Mouse (Mus musculus): ENCODE measurements around the gene Necab2. TPM values are rescaled to one million over a fixed set of nuclear protein-coding genes. Genes with fewer than 3 reads are reported as not detected.

The Necab2 gene
- polyA plus RNA-seq, 1 experiment from 2014 or later, result 16.3 TPM

DNA sequence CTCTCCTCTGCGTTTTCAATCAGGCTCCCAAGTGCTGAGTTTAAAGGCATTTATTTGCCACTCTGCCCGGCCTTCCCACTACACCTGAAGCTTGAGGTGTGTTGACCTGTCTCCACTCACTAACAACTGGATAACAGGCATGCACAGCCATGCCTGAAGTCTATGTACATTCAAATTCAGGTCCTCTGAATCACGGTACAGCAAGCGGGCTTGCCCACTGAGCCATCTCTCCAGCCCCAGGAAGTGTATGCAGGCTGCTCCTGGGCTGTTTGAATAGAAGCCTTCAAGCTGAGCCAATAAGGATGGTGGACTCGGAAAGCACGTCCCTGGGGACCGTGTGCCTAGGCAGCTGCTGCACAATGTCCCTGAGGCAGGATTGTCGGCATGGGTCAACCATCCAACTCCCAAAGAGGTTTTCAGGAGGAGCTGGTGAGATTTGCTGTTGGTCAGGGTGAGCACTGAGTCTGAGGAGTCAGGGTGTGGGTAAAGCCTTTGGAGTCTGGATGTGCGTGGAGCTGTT, 24.9 kb upstream of the Necab2 start:
- Histone ChIP-seq H3K36me3 (no peaks in the 10 kb centered on the region), H3K4me1 (peaks cover 26% of the 10 kb centered on the region), H3K9me3 (replicated peaks) (no peaks in the 10 kb centered on the region), H3K27me3 (ENCODE audit: low read depth, poor library complexity, severe bottlenecking) (peaks cover 7% of the 10 kb centered on the region; the same call in 1 of the 2 replicates), H3K27ac (replicated peaks) (0 out of 2 replicates have a peak overlapping the region, but pooled peaks have one; percentile 47), H3K4me3 (no peak overlapping the region)
- WGBS, result 57% methylated on average over 9 of the region's 9 CpGs
- no peak for DNase-seq (ENCODE audit: low spot score)

DNA sequence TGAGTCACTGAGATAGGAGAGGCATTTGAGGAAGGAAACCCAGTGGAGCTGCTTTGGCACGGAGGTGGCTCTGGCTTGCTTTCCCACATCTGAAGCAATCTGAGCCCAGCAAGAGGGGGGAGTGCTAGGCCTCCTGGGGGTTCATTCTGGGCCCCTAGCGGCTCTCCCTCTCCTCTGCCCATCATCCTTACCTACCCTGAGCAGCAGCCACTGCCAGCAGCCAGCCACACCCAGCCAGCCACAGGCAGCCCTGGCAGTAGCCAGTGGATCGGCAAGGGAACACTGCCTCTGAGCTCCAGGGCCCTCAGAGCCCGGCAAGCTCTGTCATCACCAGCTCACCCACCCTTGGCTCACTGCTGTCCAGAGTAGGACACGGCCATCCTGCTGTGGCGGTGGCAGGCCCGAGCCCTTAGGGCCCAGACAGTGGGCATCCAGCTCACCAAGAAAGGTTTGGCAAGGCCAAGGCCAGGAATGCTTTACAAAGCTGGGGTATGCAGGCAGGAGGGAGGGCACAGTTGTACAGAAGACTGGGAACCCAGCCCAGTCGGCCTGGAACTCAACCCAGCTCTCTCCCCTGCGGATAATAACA, 24.3 kb upstream of the Necab2 start:
- Histone ChIP-seq H3K27ac (replicated peaks) (peak overlapping the region; percentile 47; the same call in 1 of the 2 replicates), H3K4me3 (no peak overlapping the region), H3K36me3 (no peaks in the 10 kb centered on the region), H3K9me3 (replicated peaks) (no peaks in the 10 kb centered on the region), H3K27me3 (ENCODE audit: low read depth, poor library complexity, severe bottlenecking) (peaks cover 7% of the 10 kb centered on the region; the same call in 1 of the 2 replicates), H3K4me1 (peaks cover 25% of the 10 kb centered on the region)
- DNase-seq (ENCODE audit: low spot score), result no peak
- WGBS, result 70% methylated on average over 9 of the region's 9 CpGs

DNA sequence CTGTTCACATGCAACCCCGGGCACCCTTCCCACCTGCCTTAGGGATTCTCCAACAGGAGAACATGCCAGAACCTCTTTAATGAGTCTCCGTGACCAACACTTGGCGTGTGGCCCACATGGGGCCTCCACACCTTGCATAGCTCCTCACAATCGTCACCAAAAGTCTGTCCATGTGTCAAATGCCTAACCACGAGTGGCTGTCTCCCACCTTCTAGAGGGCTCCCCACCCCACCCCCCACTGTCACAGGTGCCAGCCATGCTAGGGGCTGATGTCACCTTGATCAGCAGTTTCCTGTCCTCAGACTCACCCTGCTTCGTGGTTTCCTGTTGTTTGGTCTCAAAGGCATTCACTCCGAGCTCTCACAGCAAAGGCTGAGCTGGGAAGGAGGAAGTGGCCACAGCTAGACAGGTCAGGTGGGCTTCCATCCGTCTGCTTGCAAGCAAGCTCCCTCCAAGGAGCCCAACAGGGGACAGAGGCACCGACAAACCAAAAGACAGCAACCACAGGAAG, 22.8 kb upstream of the Necab2 start:
- H3K27me3 ChIP-seq (ENCODE audit: low read depth, poor library complexity, severe bottlenecking), result no peaks in the 10 kb centered on the region
- WGBS, result 71% methylated on average over 9 of the region's 9 CpGs
- no peak for DNase-seq (ENCODE audit: low spot score)
- H3K4me1 ChIP-seq, result peaks cover 32% of the 10 kb centered on the region
- no peaks in the 10 kb centered on the region for H3K36me3 ChIP-seq
- H3K9me3 ChIP-seq (replicated peaks), result no peaks in the 10 kb centered on the region
- no peak overlapping the region for H3K27ac ChIP-seq (replicated peaks)
- no peak overlapping the region for H3K4me3 ChIP-seq

DNA sequence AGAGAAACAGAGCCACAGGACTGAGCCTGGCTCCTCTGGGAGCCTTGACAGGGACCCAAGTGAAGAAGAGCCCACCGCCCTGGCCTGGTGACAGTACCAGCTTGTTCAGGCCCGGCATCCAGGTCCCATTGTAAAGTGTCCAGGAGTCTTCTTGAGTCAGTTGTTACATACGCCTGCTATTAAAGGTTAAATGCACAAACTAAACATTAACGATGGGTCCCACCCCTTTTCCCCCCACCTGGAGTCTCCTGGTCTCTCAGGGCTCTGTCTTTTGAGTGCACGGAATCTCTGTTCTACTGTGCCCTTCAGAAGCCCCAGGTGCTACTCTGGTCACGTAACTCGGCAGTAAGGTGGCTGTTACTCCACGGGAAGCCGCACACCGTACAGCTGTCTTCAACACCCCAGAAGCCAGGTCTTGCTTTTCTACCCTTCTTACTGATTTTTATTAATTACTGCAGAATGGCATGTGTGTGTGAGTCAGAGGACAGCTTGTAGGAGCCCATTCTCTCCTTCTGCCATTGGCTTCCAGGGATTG, 22.3 kb upstream of the Necab2 start:
- Histone ChIP-seq H3K27ac (replicated peaks) (peak overlapping the region; percentile 59; the same call in 1 of the 2 replicates), H3K36me3 (no peaks in the 10 kb centered on the region), H3K27me3 (ENCODE audit: low read depth, poor library complexity, severe bottlenecking) (no peaks in the 10 kb centered on the region), H3K4me3 (no peak overlapping the region), H3K4me1 (peaks cover 26% of the 10 kb centered on the region), H3K9me3 (replicated peaks) (no peaks in the 10 kb centered on the region)
- DNase-seq (ENCODE audit: low spot score), result no peak
- WGBS, result 91% methylated on average over 10 of the region's 10 CpGs

DNA sequence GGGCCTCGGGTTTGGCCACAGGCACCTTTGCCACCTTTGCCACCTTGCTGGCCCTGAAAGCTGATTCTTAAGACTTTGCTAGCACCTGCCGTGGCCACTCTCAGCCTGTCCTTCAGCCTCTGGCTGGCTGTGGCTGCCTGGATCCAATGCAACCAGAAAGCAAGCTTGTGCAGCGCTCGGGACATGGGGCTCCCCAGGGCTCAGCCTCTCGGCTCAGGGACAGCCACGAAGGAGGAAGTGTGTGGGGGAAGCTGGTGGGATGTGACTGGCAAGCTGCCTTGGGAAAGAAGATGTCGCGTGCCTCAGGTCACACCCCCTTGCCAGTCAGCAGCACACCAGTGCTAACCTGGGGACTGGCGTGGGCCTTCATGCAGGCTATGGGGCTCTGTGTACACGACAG, 21.8 kb upstream of the Necab2 start:
- Histone ChIP-seq H3K4me3 (no peak overlapping the region), H3K9me3 (replicated peaks) (no peaks in the 10 kb centered on the region), H3K27ac (replicated peaks) (peak overlapping the region; percentile 59; the same call in 1 of the 2 replicates), H3K4me1 (peaks cover 22% of the 10 kb centered on the region), H3K36me3 (no peaks in the 10 kb centered on the region), H3K27me3 (ENCODE audit: low read depth, poor library complexity, severe bottlenecking) (no peaks in the 10 kb centered on the region)
- no peak for DNase-seq (ENCODE audit: low spot score)
- 82% methylated on average over 10 of the region's 10 CpGs for WGBS

DNA sequence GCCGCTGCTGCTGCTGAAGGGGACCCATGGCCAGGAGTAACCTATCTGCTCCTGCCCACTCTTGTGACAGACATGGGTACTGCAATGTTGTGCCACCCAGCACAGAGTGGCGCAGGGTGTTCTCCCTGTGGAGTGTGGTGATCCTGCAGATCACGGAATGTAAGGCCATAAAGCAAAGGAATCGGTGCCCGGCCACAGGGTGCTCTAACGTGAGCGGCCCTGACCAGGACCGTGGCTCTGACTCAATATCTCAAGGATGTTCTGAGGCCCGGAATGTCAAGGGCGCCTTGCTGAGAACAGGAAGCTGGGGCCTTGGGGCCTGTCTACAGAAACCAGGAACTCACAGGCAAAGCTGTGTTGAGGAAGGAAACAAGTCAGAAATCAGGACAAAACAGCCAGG, 21.0 kb upstream of the Necab2 start:
- Histone ChIP-seq H3K4me1 (peaks cover 18% of the 10 kb centered on the region), H3K27ac (replicated peaks) (no peak overlapping the region)
- no peak for DNase-seq (ENCODE audit: low spot score)

DNA sequence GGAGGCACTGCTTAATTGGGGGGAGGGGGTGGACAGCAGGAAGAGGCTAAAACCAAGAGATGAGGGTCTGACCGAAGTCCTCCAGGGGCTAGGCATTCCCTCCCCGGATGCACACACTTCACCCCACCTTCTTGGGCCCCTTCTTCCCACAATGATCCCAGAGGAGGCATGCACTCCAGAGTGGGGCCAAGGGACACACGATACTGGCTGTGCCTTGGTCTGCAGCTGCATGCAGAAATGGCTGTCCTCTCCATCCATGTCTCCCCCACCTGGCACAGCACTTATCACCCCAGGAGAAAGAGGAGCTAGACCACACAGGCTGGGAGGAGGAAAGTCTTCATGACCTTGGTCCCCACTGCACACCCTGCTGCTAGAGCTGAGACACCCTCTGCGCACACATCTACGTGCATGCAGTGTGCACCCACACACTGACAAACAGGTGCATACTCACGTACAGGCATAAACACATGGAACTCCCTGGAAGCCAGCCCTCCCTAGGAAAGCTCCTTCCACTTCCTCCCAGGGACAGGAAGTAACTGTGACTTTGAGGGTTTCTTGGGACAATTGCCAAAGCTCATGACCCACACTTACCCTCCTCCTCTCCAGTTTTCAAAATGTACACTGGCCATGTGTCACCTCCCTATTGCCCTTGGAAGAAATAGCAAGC, 20.3 kb upstream of the Necab2 start:
- H3K4me3 ChIP-seq, result no peak overlapping the region
- no peak overlapping the region for H3K27ac ChIP-seq (replicated peaks)
- peaks cover 12% of the 10 kb centered on the region for H3K4me1 ChIP-seq
- H3K27me3 ChIP-seq (ENCODE audit: low read depth, poor library complexity, severe bottlenecking), result no peaks in the 10 kb centered on the region
- no peak for DNase-seq (ENCODE audit: low spot score)
- H3K9me3 ChIP-seq (replicated peaks), result no peaks in the 10 kb centered on the region
- no peaks in the 10 kb centered on the region for H3K36me3 ChIP-seq
- WGBS, result 88% methylated on average over 6 of the region's 6 CpGs

More for the DNA sequence above, 21.0 kb upstream of the Necab2 start:
- Histone ChIP-seq H3K36me3 (no peaks in the 10 kb centered on the region), H3K4me3 (no peak overlapping the region), H3K9me3 (replicated peaks) (no peaks in the 10 kb centered on the region), H3K27me3 (ENCODE audit: low read depth, poor library complexity, severe bottlenecking) (no peaks in the 10 kb centered on the region)
- WGBS, result 84% methylated on average over 10 of the region's 10 CpGs

DNA sequence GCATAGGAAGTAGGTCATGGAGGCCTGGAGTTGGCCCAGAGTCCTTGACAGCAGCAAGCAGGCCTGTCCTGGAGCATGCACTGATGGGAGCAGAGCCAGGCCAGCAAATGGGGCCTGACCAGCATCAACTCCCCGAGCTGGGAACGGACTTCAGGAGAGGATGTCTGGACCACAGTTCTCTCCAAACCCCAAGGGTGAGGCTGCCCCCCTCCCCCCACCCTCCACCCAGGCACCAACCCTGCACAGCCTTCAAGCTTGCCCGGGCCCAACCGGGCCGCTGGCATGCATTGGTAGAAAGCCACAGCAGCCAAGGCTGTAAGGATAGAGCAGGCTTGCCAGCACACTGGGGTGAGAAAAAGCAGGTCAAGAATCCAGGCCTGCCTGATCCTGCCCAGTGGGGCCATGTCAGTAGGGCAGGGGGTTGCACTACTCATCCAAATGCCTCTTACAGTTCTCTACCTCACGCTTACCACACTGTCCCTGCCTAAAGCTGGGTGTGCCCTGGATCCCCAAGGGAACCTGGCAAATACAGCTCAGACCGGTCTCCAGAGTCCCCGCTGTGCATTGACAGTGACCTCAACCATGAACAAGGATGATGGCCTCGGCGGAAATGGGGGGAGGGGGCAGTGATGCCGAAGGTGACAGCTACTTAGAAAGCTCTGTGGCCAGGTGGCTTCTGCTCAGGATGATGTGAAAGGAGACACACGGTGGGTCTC, 18.7 kb upstream of the Necab2 start:
- WGBS, result 80% methylated on average over 12 of the region's 12 CpGs

DNA sequence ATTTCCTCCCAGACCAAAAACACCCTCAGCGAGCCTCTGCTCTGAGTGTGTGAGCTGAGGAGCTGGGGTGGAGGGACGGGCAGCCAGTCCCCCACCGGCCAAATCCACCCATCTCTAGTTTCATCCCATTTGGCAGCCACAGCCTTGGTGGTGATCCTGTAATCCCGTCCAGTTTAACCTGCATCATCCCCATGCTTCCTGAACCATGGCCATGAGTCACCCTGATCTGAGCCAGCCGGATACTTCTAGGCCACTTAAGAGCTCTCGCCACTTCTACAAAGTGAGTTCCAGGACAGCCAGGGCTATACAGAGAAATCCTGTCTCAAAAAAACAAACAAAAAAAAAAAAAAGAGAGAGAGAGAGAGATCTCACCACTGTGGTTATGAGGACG, 18.2 kb upstream of the Necab2 start:
- Histone ChIP-seq H3K9me3 (replicated peaks) (no peaks in the 10 kb centered on the region), H3K36me3 (no peaks in the 10 kb centered on the region), H3K4me3 (no peak overlapping the region), H3K27ac (replicated peaks) (no peak overlapping the region), H3K4me1 (peaks cover 21% of the 10 kb centered on the region), H3K27me3 (ENCODE audit: low read depth, poor library complexity, severe bottlenecking) (no peaks in the 10 kb centered on the region)
- DNase-seq (ENCODE audit: low spot score), result no peak
- whole genome bisulfite sequencing, result 78% methylated on average over 7 of the region's 7 CpGs

More for the DNA sequence above, 18.7 kb upstream of the Necab2 start:
- Histone ChIP-seq H3K36me3 (no peaks in the 10 kb centered on the region), H3K4me1 (peaks cover 17% of the 10 kb centered on the region), H3K4me3 (no peak overlapping the region), H3K9me3 (replicated peaks) (no peaks in the 10 kb centered on the region), H3K27me3 (ENCODE audit: low read depth, poor library complexity, severe bottlenecking) (no peaks in the 10 kb centered on the region), H3K27ac (replicated peaks) (no peak overlapping the region)
- no peak for DNase-seq (ENCODE audit: low spot score)

DNA sequence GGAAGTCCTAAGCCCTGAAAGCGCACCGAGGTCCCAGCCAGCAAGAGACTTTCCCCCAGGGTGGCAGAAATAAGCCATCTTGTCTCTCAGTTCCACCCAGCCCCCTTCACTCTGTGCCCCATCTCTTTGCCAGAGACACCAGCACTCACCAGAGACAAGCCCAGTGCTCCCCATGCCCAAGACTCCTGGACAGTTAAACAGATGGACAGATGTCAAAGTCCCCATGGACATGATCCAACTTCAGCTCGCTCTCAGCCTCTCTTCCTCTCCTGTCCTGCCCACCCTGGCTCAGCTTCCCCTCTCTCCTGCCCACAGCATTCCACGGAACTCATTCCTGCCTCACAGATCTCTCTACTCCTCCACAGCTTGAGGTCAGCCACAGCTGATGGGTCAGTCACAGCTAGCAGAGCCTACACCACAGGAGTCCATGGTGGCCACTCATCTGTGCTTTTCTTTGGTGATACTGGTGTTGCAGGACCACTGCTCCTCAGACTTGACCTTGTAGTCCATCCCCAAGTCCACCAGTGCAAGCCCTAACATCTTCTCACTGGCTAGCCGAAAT, 17.7 kb upstream of the Necab2 start:
- H3K4me3 ChIP-seq, result no peak overlapping the region
- no peak overlapping the region for H3K27ac ChIP-seq (replicated peaks)
- H3K9me3 ChIP-seq (replicated peaks), result no peaks in the 10 kb centered on the region
- WGBS, result 80% methylated on average over 5 of the region's 5 CpGs
- no peaks in the 10 kb centered on the region for H3K27me3 ChIP-seq (ENCODE audit: low read depth, poor library complexity, severe bottlenecking)
- no peak for DNase-seq (ENCODE audit: low spot score)
- no peaks in the 10 kb centered on the region for H3K36me3 ChIP-seq
- H3K4me1 ChIP-seq, result peaks cover 21% of the 10 kb centered on the region

DNA sequence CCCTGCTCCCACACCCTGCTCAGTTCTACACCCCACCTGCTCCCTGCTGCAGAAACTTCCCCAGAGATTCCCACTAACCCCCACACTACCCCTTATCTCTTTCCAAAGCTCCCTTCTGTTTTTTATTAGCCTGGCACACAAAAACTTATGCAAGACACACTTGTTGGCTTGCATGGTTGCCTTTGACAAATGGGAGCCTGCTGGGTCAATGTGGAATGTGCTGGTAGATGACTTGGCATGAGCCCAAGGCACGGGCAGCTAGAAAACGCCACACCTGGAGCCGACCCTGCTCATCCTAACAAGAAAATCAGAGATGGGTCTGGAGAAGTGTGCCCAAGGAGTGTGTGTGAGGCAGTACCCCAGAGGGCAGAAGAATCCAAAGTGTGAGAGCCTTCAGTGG, 17.0 kb upstream of the Necab2 start:
- Histone ChIP-seq H3K4me3 (no peak overlapping the region), H3K27me3 (ENCODE audit: low read depth, poor library complexity, severe bottlenecking) (no peaks in the 10 kb centered on the region), H3K9me3 (replicated peaks) (no peaks in the 10 kb centered on the region), H3K27ac (replicated peaks) (no peak overlapping the region), H3K4me1 (peaks cover 21% of the 10 kb centered on the region), H3K36me3 (no peaks in the 10 kb centered on the region)
- no peak for DNase-seq (ENCODE audit: low spot score)
- WGBS, result 92% methylated on average over 3 of the region's 3 CpGs

DNA sequence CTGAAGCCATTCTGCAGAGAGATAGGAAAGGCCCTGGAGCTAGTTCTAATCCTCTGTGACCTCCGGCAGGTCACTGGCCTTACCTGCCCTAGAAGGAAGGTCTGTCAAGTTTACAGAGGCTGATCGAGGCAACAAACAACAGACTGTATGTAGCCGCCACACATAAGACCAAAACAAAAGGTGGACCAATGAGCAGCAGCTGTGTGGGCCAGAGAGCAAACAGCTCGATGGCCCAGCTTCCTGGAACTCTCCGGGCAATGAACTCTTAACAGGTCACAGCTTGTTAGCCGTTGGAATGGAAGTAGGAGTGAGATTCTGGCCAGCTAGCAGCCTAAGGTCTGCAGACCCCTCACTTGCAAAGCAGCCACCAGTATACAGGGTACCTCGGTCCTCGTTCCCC, 16.3 kb upstream of the Necab2 start:
- peaks cover 21% of the 10 kb centered on the region for H3K4me1 ChIP-seq
- H3K27me3 ChIP-seq (ENCODE audit: low read depth, poor library complexity, severe bottlenecking), result no peaks in the 10 kb centered on the region
- 85% methylated on average over 8 of the region's 8 CpGs for WGBS
- no peak overlapping the region for H3K27ac ChIP-seq (replicated peaks)
- H3K9me3 ChIP-seq (replicated peaks), result no peaks in the 10 kb centered on the region
- no peak overlapping the region for H3K4me3 ChIP-seq
- no peaks in the 10 kb centered on the region for H3K36me3 ChIP-seq
- no peak for DNase-seq (ENCODE audit: low spot score)
